Mouse (Mus musculus) myocyte (in vitro differentiated cells): ENCODE data around the gene AW549877.

Experiments
- CEBPB ChIP-seq: IDR thresholded peaks from 2 replicates; pipeline ENCODE4 v1.6.1; 2011; ENCODE audit warnings: mild to moderate bottlenecking, moderate library complexity; ENCODE audit not compliant: poor library complexity, insufficient read depth, severe bottlenecking
- E2F4 ChIP-seq: IDR thresholded peaks from one replicate; pipeline ENCODE4 v1.6.1; 2011; ENCODE audit warnings: mild to moderate bottlenecking, control low read depth, moderate library complexity; ENCODE audit not compliant: insufficient read depth
- MAX ChIP-seq: IDR thresholded peaks from one replicate; pipeline ENCODE4 v1.6.1; 2011; ENCODE audit warnings: low read depth, mild to moderate bottlenecking, control low read depth
- POLR2A ChIP-seq: IDR thresholded peaks from one replicate; pipeline ENCODE4 v1.6.1; 2011; ENCODE audit warnings: low read depth, mild to moderate bottlenecking, control low read depth, moderate library complexity; ENCODE audit not compliant: insufficient read length
- POLR2AphosphoS2 ChIP-seq: IDR thresholded peaks from one replicate; pipeline ENCODE4 v1.6.1; 2011; ENCODE audit warnings: low read depth, control low read depth; ENCODE audit not compliant: insufficient read length
- SRF ChIP-seq: IDR thresholded peaks from one replicate; pipeline ENCODE4 v1.6.1; 2011; ENCODE audit warnings: low read depth; ENCODE audit not compliant: control insufficient read depth, insufficient read length
- TCF12 ChIP-seq: IDR thresholded peaks from one replicate; pipeline ENCODE4 v1.6.1; 2011; ENCODE audit warnings: mild to moderate bottlenecking, control low read depth; ENCODE audit not compliant: poor library complexity, insufficient read depth, severe bottlenecking
- TCF3 ChIP-seq: IDR thresholded peaks from one replicate; pipeline ENCODE4 v1.6.1; 2011; ENCODE audit warnings: low read depth, control low read depth; ENCODE audit not compliant: insufficient read length
- USF1 ChIP-seq: IDR thresholded peaks from one replicate; pipeline ENCODE4 v1.6.1; 2011; ENCODE audit warnings: low read depth, mild to moderate bottlenecking, control low read depth, moderate library complexity

- no peak for TF ChIP-seq MAX
- TF ChIP-seq E2F4, result no peak
- no peak for TF ChIP-seq POLR2A
- TF ChIP-seq TCF12, result no peak
- TF ChIP-seq USF1, result no peak
- no peak for TF ChIP-seq POLR2AphosphoS2
- no peak for TF ChIP-seq SRF
- TF ChIP-seq CEBPB, result no peak
- no peak for TF ChIP-seq TCF3
Measured at GRCm38 (mm10) chr15:3979871-3980270, 15.7 kb downstream of the AW549877 start.
